Mouse (Mus musculus) midbrain, postnatal 0 days (tissue): ENCODE data around the gene Strip2. TPM values are rescaled to one million over a fixed set of nuclear protein-coding genes. Genes with fewer than 3 reads are reported as not detected.

Experiments used
- ATAC-seq: fragments of 200-750 bp; cut with Nextera tagmentation; 2 replicates; pipeline ENCODE4 v1.8.0; 2017; ENCODE audit warnings: moderate number of reproducible peaks, mild to moderate bottlenecking, moderate TSS enrichment, moderate library complexity; ENCODE audit not compliant: low FRiP score
- DNase-seq: peaks from one replicate; pipeline ENCODE4 v3.0.0-alpha.2; 2015; ENCODE audit warnings: low spot score
- H3K27ac ChIP-seq: fragments of 300-500 bp; sonication (generic); 2 replicates; pipeline ENCODE4 v1.5.1; 2014; ENCODE audit warnings: low read depth, mild to moderate bottlenecking, low read length, mixed read lengths
- H3K27me3 ChIP-seq: fragments of 300-500 bp; sonication (generic); 2 replicates; pipeline ENCODE4 v1.6.1; 2014; ENCODE audit warnings: low read length, control low read depth, mixed read lengths; ENCODE audit not compliant: insufficient read depth
- H3K36me3 ChIP-seq: fragments of 300-500 bp; sonication (generic); 2 replicates; pipeline ENCODE4 v1.6.1; 2014; ENCODE audit warnings: low read length, control low read depth, mixed read lengths; ENCODE audit not compliant: insufficient read depth
- H3K4me1 ChIP-seq: fragments of 300-500 bp; sonication (generic); 2 replicates; pipeline ENCODE4 v1.6.1; 2014; ENCODE audit warnings: mild to moderate bottlenecking, control low read depth, antibody characterized with exemption, low read length, mixed read lengths; ENCODE audit not compliant: insufficient read depth
- H3K4me2 ChIP-seq: fragments of 300-500 bp; sonication (generic); 2 replicates; pipeline ENCODE4 v1.6.1; 2014; ENCODE audit warnings: low read depth, mild to moderate bottlenecking, low read length, mixed read lengths; ENCODE audit not compliant: poor library complexity, severe bottlenecking
- H3K4me3 ChIP-seq: fragments of 300-500 bp; sonication (generic); 2 replicates; pipeline ENCODE4 v1.5.1; 2014; ENCODE audit warnings: low read depth, mild to moderate bottlenecking, low read length, moderate library complexity
- H3K9ac ChIP-seq: fragments of 300-500 bp; sonication (generic); replicated peaks from 2 replicates; pipeline ENCODE4 v1.6.1; 2014; ENCODE audit warnings: mild to moderate bottlenecking, low read length, moderate library complexity, mixed read lengths; ENCODE audit not compliant: poor library complexity, severe bottlenecking
- H3K9me3 ChIP-seq: fragments of 300-500 bp; sonication (generic); 2 replicates; pipeline ENCODE4 v1.6.1; 2016; ENCODE audit warnings: low read length, control low read depth
- CTCF ChIP-seq: IDR thresholded peaks from 2 replicates; pipeline ENCODE4 v1.5.1; 2016; ENCODE audit warnings: antibody characterized with exemption, mild to moderate bottlenecking
- WGBS: fragments of 180-500 bp; shearing (Covaris S2); extraction: QIAGEN DNeasy Blood & Tissue Kit; methylation state at CpG from one replicate; pipeline ENCODE4 v1.1.7; 2014; 5-methylcytosine and 5-hydroxymethylcytosine counted together
- polyA plus RNA-seq: library from polyadenylated mRNA; unstranded; fragments of >200 nt; fragmentation: Nextera tagmentation; extraction: Ambion mirVana; gene quantifications from 2 replicates; pipeline ENCODE4 v1.2.1, GENCODE M21; 2015
- total RNA-seq: library from RNA; depleted of rRNA; stranded (reverse); fragments of >200 nt; gene quantifications from 2 replicates; pipeline ENCODE4 v1.2.3, GENCODE M21; 2014

Gene Strip2
- total and polyA plus RNA-seq, 2 experiments from 2014 or later, result 5.2 to 13.3 TPM

GRCm38 (mm10) chr6:29880796-29881195 is 36.0 kb upstream of the Strip2 start:
- H3K36me3 ChIP-seq, result peaks cover 22% of the 10 kb centered on the region; the same call in 1 of the 2 replicates
- no peak overlapping the region for H3K9ac ChIP-seq
- no peak overlapping the region for H3K4me2 ChIP-seq
- ATAC-seq (no peak), DNase-seq (no peak)
- H3K9me3 ChIP-seq, result no peaks in the 10 kb centered on the region
- TF ChIP-seq CTCF, result no peak
- no peak overlapping the region for H3K4me3 ChIP-seq
- H3K27ac ChIP-seq, result no peak overlapping the region
- no peaks in the 10 kb centered on the region for H3K4me1 ChIP-seq
- WGBS, result 97% methylated on average over 3 of the region's 3 CpGs
- H3K27me3 ChIP-seq, result no peaks in the 10 kb centered on the region

GRCm38 (mm10) chr6:29881936-29882335 is 34.9 kb upstream of the Strip2 start:
- H3K4me2 ChIP-seq, result no peak overlapping the region
- no peak for ATAC-seq
- no peak for TF ChIP-seq CTCF
- H3K9me3 ChIP-seq, result no peaks in the 10 kb centered on the region
- no peaks in the 10 kb centered on the region for H3K4me1 ChIP-seq
- 90% methylated on average over 2 of the region's 2 CpGs for WGBS
- DNase-seq, result no peak
- H3K27ac ChIP-seq, result no peak overlapping the region
- H3K9ac ChIP-seq, result no peak overlapping the region
- no peak overlapping the region for H3K4me3 ChIP-seq
- H3K27me3 ChIP-seq, result no peaks in the 10 kb centered on the region
- H3K36me3 ChIP-seq, result peaks cover 22% of the 10 kb centered on the region; the same call in 1 of the 2 replicates

GRCm38 (mm10) chr6:29882870-29883269 is 33.9 kb upstream of the Strip2 start:
- TF ChIP-seq CTCF, result no peak
- no peak overlapping the region for H3K27ac ChIP-seq
- no peak overlapping the region for H3K4me2 ChIP-seq
- H3K9me3 ChIP-seq, result no peaks in the 10 kb centered on the region
- 83% methylated on average over 6 of the region's 6 CpGs for WGBS
- H3K4me3 ChIP-seq, result no peak overlapping the region
- H3K9ac ChIP-seq, result no peak overlapping the region
- DNase-seq (no peak), ATAC-seq (no peak)
- H3K4me1 ChIP-seq, result no peaks in the 10 kb centered on the region
- peaks cover 22% of the 10 kb centered on the region; the same call in 1 of the 2 replicates for H3K36me3 ChIP-seq
- H3K27me3 ChIP-seq, result no peaks in the 10 kb centered on the region

- H3K27ac ChIP-seq, result no peak overlapping the region
- WGBS, result 70% methylated on average over 11 of the region's 11 CpGs
- TF ChIP-seq CTCF, result no peak
- H3K36me3 ChIP-seq, result peaks cover 12% of the 10 kb centered on the region
- no peak overlapping the region for H3K4me3 ChIP-seq
- H3K9me3 ChIP-seq, result no peaks in the 10 kb centered on the region
- H3K9ac ChIP-seq, result no peak overlapping the region
- ATAC-seq, result no peak
- no peaks in the 10 kb centered on the region for H3K4me1 ChIP-seq
- no peak overlapping the region for H3K4me2 ChIP-seq
- no peaks in the 10 kb centered on the region for H3K27me3 ChIP-seq
- DNase-seq, result no peak
Observed at GRCm38 (mm10) chr6:29891151-29891550, 25.7 kb upstream of the Strip2 start.

GRCm38 (mm10) chr6:29896976-29897375 is 19.8 kb upstream of the Strip2 start:
- ATAC-seq (no peak), DNase-seq (no peak)
- H3K36me3 ChIP-seq, result peaks cover 20% of the 10 kb centered on the region
- no peak overlapping the region for H3K9ac ChIP-seq
- WGBS, result 96% methylated on average over 3 of the region's 3 CpGs
- no peak overlapping the region for H3K4me2 ChIP-seq
- no peak overlapping the region for H3K4me3 ChIP-seq
- no peaks in the 10 kb centered on the region for H3K27me3 ChIP-seq
- H3K4me1 ChIP-seq, result no peaks in the 10 kb centered on the region
- TF ChIP-seq CTCF, result no peak
- no peak overlapping the region for H3K27ac ChIP-seq
- no peaks in the 10 kb centered on the region for H3K9me3 ChIP-seq

- H3K27me3 ChIP-seq, result no peaks in the 10 kb centered on the region
- WGBS, result 94% methylated on average over 1 of the region's 1 CpGs
- no peak overlapping the region for H3K9ac ChIP-seq
- H3K4me1 ChIP-seq, result no peaks in the 10 kb centered on the region
- H3K4me3 ChIP-seq, result no peak overlapping the region
- ATAC-seq, result no peak
- H3K4me2 ChIP-seq, result no peak overlapping the region
- H3K27ac ChIP-seq, result no peak overlapping the region
- DNase-seq, result no peak
- H3K9me3 ChIP-seq, result no peaks in the 10 kb centered on the region
- H3K36me3 ChIP-seq, result peaks cover 23% of the 10 kb centered on the region
- no peak for TF ChIP-seq CTCF
Observed at GRCm38 (mm10) chr6:29901450-29901849, 15.4 kb upstream of the Strip2 start.
